Mouse (Mus musculus) E14TG2a.4 (cell line): ENCODE data around the gene Hist1h2ba.

Source experiments
- CTCF ChIP-seq: conservative IDR thresholded peaks from 2 replicates; pipeline ENCODE4 v1.5.1; 2014; ENCODE audit warnings: low read length
- POU5F1 ChIP-seq: IDR thresholded peaks from 2 replicates; pipeline ENCODE4 v1.6.1; 2014; ENCODE audit warnings: low read length, borderline replicate concordance

GRCm38 (mm10) chr13:23933421-23934210 lies at the start of gene Hist1h2ba:
- no peak for TF ChIP-seq CTCF
- TF ChIP-seq POU5F1, result no peak
